Mouse (Mus musculus): ENCODE data around the gene Lonrf2. TPM values are rescaled to one million over a fixed set of nuclear protein-coding genes. Genes with fewer than 3 reads are reported as not detected.

Gene Lonrf2
- polyA plus RNA-seq (2014; fragmentation: Nextera tagmentation; extraction: Ambion mirVana), result 1.4 and 2.6 TPM in 2 replicates

DNA sequence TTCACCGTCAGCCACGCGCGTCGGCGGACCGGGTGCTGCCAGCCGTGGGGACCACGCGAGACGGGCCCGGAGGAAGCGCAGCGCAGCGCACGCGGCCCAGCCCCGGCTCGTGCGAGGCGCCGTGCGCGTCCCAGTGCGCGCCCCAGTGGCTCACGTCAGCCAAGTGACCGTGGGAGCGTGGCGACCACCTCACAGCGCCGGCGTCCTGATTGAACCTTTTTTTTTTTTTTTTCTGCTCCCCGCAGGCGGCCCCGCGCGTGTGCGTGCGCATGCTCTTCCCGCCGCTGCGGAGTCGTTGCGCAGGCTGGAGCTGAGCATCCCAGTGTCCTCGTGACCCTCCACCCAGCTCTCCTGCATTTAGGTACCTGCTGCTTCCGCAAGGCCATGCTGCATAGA is at the start of gene Lonrf2:
Lonrf2 (minus strand) TSS at position 235 of the 396 bp plus-strand sequence.
- peak within 1 kb of the TSS; percentile 79 for H3K9ac ChIP-seq (ENCODE audit: low read depth, low read length)
- no peak within 1 kb of the TSS for H3K27ac ChIP-seq (ENCODE audit: low read depth, low read length)
- H3K4me3 ChIP-seq (ENCODE audit: low read length), result peak within 1 kb of the TSS; percentile 67
- peak within 1 kb of the TSS; percentile 78 for H3K4me2 ChIP-seq (replicated peaks; ENCODE audit: low read depth, low read length)
- H3K36me3 ChIP-seq (ENCODE audit: control insufficient read depth, insufficient read depth, low read length), result no peaks in the 10 kb centered on the region
- peaks cover 11% of the 10 kb centered on the region for H3K27me3 ChIP-seq (ENCODE audit: control insufficient read depth, insufficient read depth, low read length)
- peaks cover 4% of the 10 kb centered on the region; the same call in 1 of the 2 replicates for H3K4me1 ChIP-seq (ENCODE audit: control insufficient read depth, insufficient read depth, low read length)
- ATAC-seq (ENCODE audit: low FRiP score, low TSS enrichment), result peak; percentile 74
- H3K9me3 ChIP-seq (ENCODE audit: control insufficient read depth, low read length), result no peaks in the 10 kb centered on the region
- 3% methylated on average over 31 of the region's 47 CpGs for WGBS

DNA sequence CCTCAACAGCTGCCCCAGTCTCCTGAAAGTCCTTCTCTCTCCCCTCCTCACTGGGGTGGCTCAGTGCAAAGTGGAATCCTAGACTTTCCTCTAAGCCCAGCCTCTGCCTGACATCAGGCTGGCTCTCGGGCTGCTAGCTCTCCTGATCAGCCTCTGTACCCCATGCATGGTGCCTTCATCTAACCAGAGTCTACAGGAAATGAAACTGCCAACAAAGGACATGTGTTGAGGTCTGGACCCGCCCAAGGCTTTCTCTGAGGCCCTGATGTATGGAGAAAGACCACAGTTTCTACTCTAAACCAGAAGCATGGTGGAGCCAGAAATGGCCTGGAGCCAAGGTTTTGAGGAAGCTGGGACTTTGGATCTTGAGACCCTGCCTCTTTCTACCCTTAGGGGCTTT is 49.4 kb upstream of the Lonrf2 start:
- no peak overlapping the region for H3K9ac ChIP-seq (ENCODE audit: low read depth, low read length)
- H3K27ac ChIP-seq (ENCODE audit: low read depth, low read length), result no peak overlapping the region
- no peaks in the 10 kb centered on the region for H3K9me3 ChIP-seq (ENCODE audit: control insufficient read depth, low read length)
- no peak overlapping the region for H3K4me2 ChIP-seq (replicated peaks; ENCODE audit: low read depth, low read length)
- ATAC-seq (ENCODE audit: low FRiP score, low TSS enrichment), result no peak
- WGBS, result 65% methylated on average over 2 of the region's 2 CpGs
- no peaks in the 10 kb centered on the region for H3K4me1 ChIP-seq (ENCODE audit: control insufficient read depth, insufficient read depth, low read length)
- no peaks in the 10 kb centered on the region for H3K27me3 ChIP-seq (ENCODE audit: control insufficient read depth, insufficient read depth, low read length)
- no peak overlapping the region for H3K4me3 ChIP-seq (ENCODE audit: low read length)
- H3K36me3 ChIP-seq (ENCODE audit: control insufficient read depth, insufficient read depth, low read length), result no peaks in the 10 kb centered on the region

DNA sequence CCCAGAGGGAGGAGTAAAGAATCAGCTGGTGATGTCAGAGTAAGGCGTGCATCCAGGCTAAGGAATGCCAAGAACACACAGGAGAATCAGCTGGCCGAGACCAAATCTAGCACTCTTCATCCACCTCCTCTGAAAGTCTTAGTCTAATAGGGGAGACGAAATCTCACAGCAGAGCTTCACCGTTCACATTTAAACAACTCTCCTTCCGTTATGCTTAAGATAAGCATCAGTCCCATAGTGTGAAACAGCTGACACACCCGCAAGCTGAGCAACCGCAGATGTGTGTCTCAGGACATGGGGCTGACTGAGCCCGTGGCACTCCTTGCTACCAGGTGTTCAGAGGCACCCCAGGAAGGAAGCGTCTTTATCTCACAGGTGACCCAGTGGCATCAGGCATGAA is 47.3 kb upstream of the Lonrf2 start:
- WGBS, result 85% methylated on average over 9 of the region's 9 CpGs
- H3K27ac ChIP-seq (ENCODE audit: low read depth, low read length), result no peak overlapping the region
- H3K27me3 ChIP-seq (ENCODE audit: control insufficient read depth, insufficient read depth, low read length), result no peaks in the 10 kb centered on the region
- no peak overlapping the region for H3K4me3 ChIP-seq (ENCODE audit: low read length)
- no peaks in the 10 kb centered on the region for H3K4me1 ChIP-seq (ENCODE audit: control insufficient read depth, insufficient read depth, low read length)
- no peak for ATAC-seq (ENCODE audit: low FRiP score, low TSS enrichment)
- H3K9me3 ChIP-seq (ENCODE audit: control insufficient read depth, low read length), result no peaks in the 10 kb centered on the region
- H3K36me3 ChIP-seq (ENCODE audit: control insufficient read depth, insufficient read depth, low read length), result no peaks in the 10 kb centered on the region
- no peak overlapping the region for H3K9ac ChIP-seq (ENCODE audit: low read depth, low read length)
- no peak overlapping the region for H3K4me2 ChIP-seq (replicated peaks; ENCODE audit: low read depth, low read length)

DNA sequence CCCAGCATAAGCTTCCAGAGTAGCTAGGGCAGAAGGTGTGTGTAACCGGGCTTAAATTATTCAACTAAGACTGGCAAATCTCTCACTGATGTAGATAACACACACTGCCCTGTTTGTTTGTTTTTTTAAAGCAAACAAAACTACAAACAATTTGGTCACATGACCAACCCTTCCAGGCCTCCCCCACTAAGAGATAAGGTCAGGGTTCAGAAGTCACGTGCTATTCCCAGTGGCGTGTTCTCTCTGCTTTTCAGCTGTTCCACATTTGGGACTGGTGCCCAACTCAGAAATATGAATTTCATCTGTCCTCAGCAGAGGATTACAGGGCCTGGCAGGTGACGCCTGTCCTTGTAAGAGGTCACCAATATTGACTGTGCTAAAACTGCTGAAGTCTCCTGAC is 46.2 kb upstream of the Lonrf2 start:
- no peak overlapping the region for H3K4me2 ChIP-seq (replicated peaks; ENCODE audit: low read depth, low read length)
- H3K4me1 ChIP-seq (ENCODE audit: control insufficient read depth, insufficient read depth, low read length), result no peaks in the 10 kb centered on the region
- H3K9me3 ChIP-seq (ENCODE audit: control insufficient read depth, low read length), result no peaks in the 10 kb centered on the region
- H3K27me3 ChIP-seq (ENCODE audit: control insufficient read depth, insufficient read depth, low read length), result no peaks in the 10 kb centered on the region
- no peak for ATAC-seq (ENCODE audit: low FRiP score, low TSS enrichment)
- H3K27ac ChIP-seq (ENCODE audit: low read depth, low read length), result no peak overlapping the region
- no peaks in the 10 kb centered on the region for H3K36me3 ChIP-seq (ENCODE audit: control insufficient read depth, insufficient read depth, low read length)
- no peak overlapping the region for H3K4me3 ChIP-seq (ENCODE audit: low read length)
- 87% methylated on average over 4 of the region's 4 CpGs for WGBS
- H3K9ac ChIP-seq (ENCODE audit: low read depth, low read length), result no peak overlapping the region

DNA sequence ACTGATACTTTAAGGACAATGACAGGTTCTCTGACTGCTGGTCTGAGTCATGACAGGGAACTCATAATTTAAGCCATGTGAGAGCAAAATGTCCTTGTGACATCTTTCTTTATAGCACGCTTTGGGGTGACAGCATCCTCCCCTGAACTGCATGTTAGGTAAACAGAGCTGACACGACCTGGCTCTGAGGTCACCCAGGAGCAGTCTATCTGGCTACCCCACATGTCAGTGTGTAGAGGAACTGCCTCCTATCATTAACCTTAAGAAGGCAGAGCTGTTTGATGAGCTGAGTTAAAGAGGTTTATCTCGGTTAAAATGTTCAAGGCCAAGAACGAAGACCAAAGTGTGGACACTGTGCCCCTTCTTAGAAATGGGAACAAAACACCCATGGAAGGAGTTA is 44.9 kb upstream of the Lonrf2 start:
- H3K27me3 ChIP-seq (ENCODE audit: control insufficient read depth, insufficient read depth, low read length), result no peaks in the 10 kb centered on the region
- H3K36me3 ChIP-seq (ENCODE audit: control insufficient read depth, insufficient read depth, low read length), result no peaks in the 10 kb centered on the region
- no peak overlapping the region for H3K27ac ChIP-seq (ENCODE audit: low read depth, low read length)
- no peaks in the 10 kb centered on the region for H3K4me1 ChIP-seq (ENCODE audit: control insufficient read depth, insufficient read depth, low read length)
- no peak overlapping the region for H3K4me2 ChIP-seq (replicated peaks; ENCODE audit: low read depth, low read length)
- no peak overlapping the region for H3K4me3 ChIP-seq (ENCODE audit: low read length)
- H3K9ac ChIP-seq (ENCODE audit: low read depth, low read length), result no peak overlapping the region
- no peaks in the 10 kb centered on the region for H3K9me3 ChIP-seq (ENCODE audit: control insufficient read depth, low read length)
- ATAC-seq (ENCODE audit: low FRiP score, low TSS enrichment), result no peak
- WGBS, result 30% methylated on average over 4 of the region's 4 CpGs

DNA sequence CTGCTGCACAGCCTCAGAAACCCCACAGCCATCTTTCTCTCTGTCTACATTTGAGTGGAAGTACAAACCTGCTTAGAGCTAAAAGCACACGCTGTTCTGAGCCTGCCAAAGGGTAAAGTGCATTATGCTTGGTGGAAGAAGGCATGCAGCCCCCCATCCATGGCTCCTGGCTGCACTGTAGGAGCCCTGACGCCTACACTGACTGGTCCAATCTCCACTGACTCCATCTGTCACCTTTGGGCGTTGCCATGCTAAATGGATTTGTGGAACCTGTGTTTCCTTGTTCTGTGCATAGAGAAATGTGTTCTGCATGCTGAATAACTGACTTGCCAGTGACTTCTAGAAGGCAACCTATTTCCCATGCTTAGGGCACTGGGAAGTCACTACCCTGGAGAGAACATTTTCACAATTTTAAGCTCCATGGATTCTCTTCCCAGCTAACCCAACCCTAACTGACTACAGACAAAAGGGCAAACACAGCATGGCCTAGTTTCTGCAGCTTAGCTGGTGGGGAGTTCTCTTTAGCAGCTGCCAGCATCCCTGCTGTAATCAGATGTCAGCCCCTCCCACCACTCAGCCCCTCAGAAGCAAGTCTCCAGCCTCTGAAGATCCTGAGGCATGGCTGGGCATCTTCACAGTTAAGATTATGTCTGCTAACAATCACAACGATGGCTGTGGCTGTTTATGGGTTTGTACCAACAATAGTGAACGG is 40.3 kb upstream of the Lonrf2 start:
- 69% methylated on average over 5 of the region's 5 CpGs for WGBS
- no peak overlapping the region for H3K4me3 ChIP-seq (ENCODE audit: low read length)
- no peaks in the 10 kb centered on the region for H3K36me3 ChIP-seq (ENCODE audit: control insufficient read depth, insufficient read depth, low read length)
- no peak overlapping the region for H3K4me2 ChIP-seq (replicated peaks; ENCODE audit: low read depth, low read length)
- no peaks in the 10 kb centered on the region for H3K9me3 ChIP-seq (ENCODE audit: control insufficient read depth, low read length)
- ATAC-seq (ENCODE audit: low FRiP score, low TSS enrichment), result no peak
- no peak overlapping the region for H3K9ac ChIP-seq (ENCODE audit: low read depth, low read length)
- H3K27ac ChIP-seq (ENCODE audit: low read depth, low read length), result no peak overlapping the region
- H3K4me1 ChIP-seq (ENCODE audit: control insufficient read depth, insufficient read depth, low read length), result no peaks in the 10 kb centered on the region
- H3K27me3 ChIP-seq (ENCODE audit: control insufficient read depth, insufficient read depth, low read length), result no peaks in the 10 kb centered on the region

DNA sequence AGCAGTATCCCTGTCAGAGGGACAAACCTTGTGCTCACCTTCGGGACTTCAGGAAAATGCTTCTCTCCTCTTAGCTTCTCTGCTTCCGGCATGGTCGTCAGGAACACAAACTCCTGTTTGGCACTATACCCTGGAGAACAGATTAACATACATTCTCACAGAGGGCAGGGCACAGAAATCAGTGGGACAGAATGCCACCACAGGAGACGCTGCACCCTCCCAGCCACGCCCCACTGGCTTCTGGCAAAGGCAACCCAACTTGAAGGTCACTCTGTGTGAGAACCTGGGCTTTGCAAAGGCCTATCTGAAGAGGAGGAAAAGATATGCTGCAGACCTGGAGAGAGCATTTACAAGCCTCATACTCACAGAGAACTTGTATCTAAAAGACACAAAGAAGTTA is 37.4 kb upstream of the Lonrf2 start:
- no peaks in the 10 kb centered on the region for H3K9me3 ChIP-seq (ENCODE audit: control insufficient read depth, low read length)

DNA sequence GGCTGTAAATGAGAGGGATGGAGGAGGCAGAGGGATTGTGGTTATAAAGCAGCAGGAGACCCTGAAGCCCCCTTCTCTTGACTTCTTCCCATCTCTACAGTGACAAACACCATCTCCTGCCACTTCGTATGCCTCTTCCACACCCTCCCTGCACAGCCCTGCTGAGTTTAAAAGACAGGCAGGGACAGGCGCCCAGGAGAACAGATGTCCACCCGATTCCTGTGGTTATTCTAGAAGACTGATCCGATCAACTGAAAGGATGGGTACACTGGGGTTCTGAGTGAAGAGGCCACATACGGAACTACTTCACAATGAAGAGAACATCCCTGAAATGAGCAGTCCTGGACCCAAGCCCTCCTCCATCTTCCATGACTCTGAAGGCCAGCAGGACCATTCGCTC is 35.3 kb upstream of the Lonrf2 start:
- Histone ChIP-seq H3K27ac (ENCODE audit: low read depth, low read length) (no peak overlapping the region), H3K27me3 (ENCODE audit: control insufficient read depth, insufficient read depth, low read length) (no peaks in the 10 kb centered on the region), H3K4me2 (replicated peaks; ENCODE audit: low read depth, low read length) (no peak overlapping the region), H3K36me3 (ENCODE audit: control insufficient read depth, insufficient read depth, low read length) (no peaks in the 10 kb centered on the region), H3K4me3 (ENCODE audit: low read length) (no peak overlapping the region), H3K9me3 (ENCODE audit: control insufficient read depth, low read length) (no peaks in the 10 kb centered on the region), H3K4me1 (ENCODE audit: control insufficient read depth, insufficient read depth, low read length) (no peaks in the 10 kb centered on the region), H3K9ac (ENCODE audit: low read depth, low read length) (no peak overlapping the region)
- whole genome bisulfite sequencing, result 87% methylated on average over 6 of the region's 6 CpGs
- ATAC-seq (ENCODE audit: low FRiP score, low TSS enrichment), result no peak

More for the DNA sequence above, 37.4 kb upstream of the Lonrf2 start:
- Histone ChIP-seq H3K36me3 (ENCODE audit: control insufficient read depth, insufficient read depth, low read length) (no peaks in the 10 kb centered on the region), H3K27ac (ENCODE audit: low read depth, low read length) (no peak overlapping the region), H3K27me3 (ENCODE audit: control insufficient read depth, insufficient read depth, low read length) (no peaks in the 10 kb centered on the region), H3K9ac (ENCODE audit: low read depth, low read length) (no peak overlapping the region), H3K4me1 (ENCODE audit: control insufficient read depth, insufficient read depth, low read length) (no peaks in the 10 kb centered on the region), H3K4me2 (replicated peaks; ENCODE audit: low read depth, low read length) (no peak overlapping the region), H3K4me3 (ENCODE audit: low read length) (no peak overlapping the region)
- ATAC-seq (ENCODE audit: low FRiP score, low TSS enrichment), result no peak
- 86% methylated on average over 5 of the region's 5 CpGs for WGBS

DNA sequence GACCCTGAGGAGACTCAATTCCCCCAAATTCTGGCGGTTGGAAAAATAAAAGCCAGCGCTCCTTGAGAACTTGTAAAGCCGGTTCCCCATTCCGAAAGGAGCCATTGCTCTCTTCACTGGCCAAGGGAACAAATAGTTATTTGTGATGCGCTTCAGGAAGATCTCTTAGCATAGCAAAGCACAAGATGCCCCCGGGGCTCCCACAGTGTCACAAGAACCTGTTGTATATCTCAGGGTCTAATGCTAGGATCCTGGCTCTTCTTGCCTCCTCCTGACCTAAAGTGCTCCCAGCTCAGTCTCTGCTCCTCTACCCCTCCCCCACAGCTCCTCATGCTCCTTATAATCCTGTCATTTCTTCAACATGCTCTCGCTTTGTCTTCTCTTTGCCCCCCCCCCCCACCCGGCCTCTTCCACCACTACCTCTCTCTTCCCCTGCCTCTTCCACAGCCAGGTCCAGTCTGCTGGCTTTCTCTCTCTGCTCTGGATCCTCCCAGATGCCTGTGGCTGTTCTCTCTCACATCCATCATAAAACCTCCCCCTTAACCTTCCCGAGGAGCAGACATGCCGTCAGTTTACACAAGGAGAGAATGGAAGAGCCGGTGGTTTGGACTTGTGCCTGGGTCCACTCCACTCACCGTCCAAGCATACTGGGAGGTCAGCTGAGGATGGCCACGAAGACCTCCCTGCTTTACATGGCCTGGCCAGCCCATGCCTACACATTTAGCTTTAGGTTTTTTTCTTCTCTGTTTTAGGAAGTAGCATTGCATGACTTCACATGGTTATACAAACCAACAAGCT is 33.1 kb upstream of the Lonrf2 start:
- H3K27me3 ChIP-seq (ENCODE audit: control insufficient read depth, insufficient read depth, low read length), result no peaks in the 10 kb centered on the region
- H3K36me3 ChIP-seq (ENCODE audit: control insufficient read depth, insufficient read depth, low read length), result no peaks in the 10 kb centered on the region
- no peak for ATAC-seq (ENCODE audit: low FRiP score, low TSS enrichment)
- no peaks in the 10 kb centered on the region for H3K9me3 ChIP-seq (ENCODE audit: control insufficient read depth, low read length)
- H3K27ac ChIP-seq (ENCODE audit: low read depth, low read length), result no peak overlapping the region
- WGBS, result 49% methylated on average over 13 of the region's 13 CpGs
- no peaks in the 10 kb centered on the region for H3K4me1 ChIP-seq (ENCODE audit: control insufficient read depth, insufficient read depth, low read length)
- H3K9ac ChIP-seq (ENCODE audit: low read depth, low read length), result no peak overlapping the region
- no peak overlapping the region for H3K4me2 ChIP-seq (replicated peaks; ENCODE audit: low read depth, low read length)
- no peak overlapping the region for H3K4me3 ChIP-seq (ENCODE audit: low read length)
